Mouse (Mus musculus): ENCODE measurements at regions not wholly inside any gene's neighbourhood (a gene's known extent, or its start where the extent isn't known, plus 50 kb on each side); places are given as distances from the start of the nearest gene placed in this dataset.

DNA sequence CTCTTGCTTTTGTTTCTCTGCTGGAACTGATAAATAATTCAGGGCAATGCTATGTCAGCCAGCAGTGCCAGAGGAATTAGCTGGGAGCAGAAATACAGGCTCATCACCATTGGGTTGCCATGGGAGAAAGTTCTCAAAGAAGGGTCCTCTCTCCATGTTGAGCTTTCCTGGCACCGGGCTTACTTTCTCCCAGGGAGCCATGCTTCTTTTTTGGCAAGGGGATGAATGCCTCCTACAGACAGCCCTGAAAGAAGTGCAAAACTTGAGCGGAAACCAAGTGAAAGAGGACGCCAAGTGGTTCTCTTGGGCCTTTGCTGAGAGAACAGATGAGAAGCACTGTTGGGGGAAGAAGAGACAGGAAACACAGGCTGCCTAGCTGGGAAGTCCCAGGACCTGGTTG lies 102.2 kb upstream of the Lifr start:
- Histone ChIP-seq H3K27me3 (ENCODE audit: control insufficient read depth, insufficient read depth, low read length) (no peaks in the 10 kb centered on the region; the same call in 1 of the 2 replicates), H3K27ac (ENCODE audit: insufficient read depth, low read depth, low read length) (no peak overlapping the region), H3K36me3 (ENCODE audit: control insufficient read depth, insufficient read depth, low read length) (no peaks in the 10 kb centered on the region), H3K4me3 (ENCODE audit: low read depth, low read length) (no peak overlapping the region), H3K4me1 (ENCODE audit: control insufficient read depth, insufficient read depth, insufficient read length, low read length) (no peaks in the 10 kb centered on the region)
- TF ChIP-seq CTCF (IDR thresholded peaks at IDR 0.05; ENCODE audit: extremely low read depth, insufficient read length, insufficient replicate concordance, low read depth, low read length) (no peak), POLR2A (IDR thresholded peaks at IDR 0.05; ENCODE audit: low read depth, low read length) (no peak)
- 76% methylated on average over 3 of the region's 3 CpGs for WGBS

DNA sequence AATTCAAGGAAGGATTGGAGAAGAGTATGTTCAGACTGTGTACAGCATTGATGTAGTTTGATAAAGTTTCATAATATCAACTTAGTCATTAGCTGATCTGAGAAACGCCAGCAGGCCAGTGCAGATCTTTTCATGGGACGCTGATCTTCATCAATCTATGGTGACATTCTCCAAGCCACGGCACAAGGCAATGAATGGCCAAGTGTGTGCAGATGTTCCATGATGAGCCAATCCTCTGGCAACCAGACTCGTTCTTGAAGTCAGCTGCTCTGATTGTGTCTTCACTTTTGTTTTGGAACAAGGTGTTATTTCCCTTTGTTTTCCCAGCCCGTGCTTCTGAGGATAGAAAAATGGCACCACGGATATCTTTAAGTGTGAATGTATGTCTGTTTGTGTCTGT lies 101.3 kb upstream of the Lifr start:
- WGBS, result 76% methylated on average over 6 of the region's 6 CpGs
- TF ChIP-seq CTCF (IDR thresholded peaks at IDR 0.05; ENCODE audit: extremely low read depth, insufficient read length, insufficient replicate concordance, low read depth, low read length), result no peak
- no peak for TF ChIP-seq POLR2A (IDR thresholded peaks at IDR 0.05; ENCODE audit: low read depth, low read length)
- H3K4me3 ChIP-seq (ENCODE audit: low read depth, low read length), result no peak overlapping the region
- H3K4me1 ChIP-seq (ENCODE audit: control insufficient read depth, insufficient read depth, insufficient read length, low read length), result no peaks in the 10 kb centered on the region
- no peaks in the 10 kb centered on the region; the same call in 1 of the 2 replicates for H3K27me3 ChIP-seq (ENCODE audit: control insufficient read depth, insufficient read depth, low read length)
- H3K36me3 ChIP-seq (ENCODE audit: control insufficient read depth, insufficient read depth, low read length), result no peaks in the 10 kb centered on the region
- H3K27ac ChIP-seq (ENCODE audit: insufficient read depth, low read depth, low read length), result no peak overlapping the region

DNA sequence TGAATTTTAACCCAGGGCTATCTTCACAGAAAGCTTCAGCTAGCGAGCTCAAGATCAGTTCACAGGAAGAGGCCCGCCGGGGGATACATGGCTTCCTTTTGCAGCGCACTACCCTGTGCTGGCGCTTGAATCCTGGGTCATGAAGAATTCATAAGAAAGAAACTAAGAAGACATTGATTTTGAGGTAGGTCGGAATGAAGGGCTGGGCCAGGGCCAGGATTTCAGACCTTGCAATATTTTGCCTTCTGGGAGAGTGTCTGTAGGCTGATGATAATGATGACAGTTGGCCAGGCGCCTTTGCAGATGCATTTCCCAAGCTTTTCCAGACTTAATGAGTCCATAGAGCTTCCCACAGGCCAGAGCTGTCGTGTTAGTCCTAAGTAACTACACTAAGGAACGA lies 97.2 kb upstream of the Lifr start:
- TF ChIP-seq POLR2A (IDR thresholded peaks at IDR 0.05; ENCODE audit: low read depth, low read length), result no peak
- no peak overlapping the region for H3K27ac ChIP-seq (ENCODE audit: insufficient read depth, low read depth, low read length)
- 80% methylated on average over 9 of the region's 9 CpGs for WGBS
- no peaks in the 10 kb centered on the region; the same call in 1 of the 2 replicates for H3K27me3 ChIP-seq (ENCODE audit: control insufficient read depth, insufficient read depth, low read length)
- H3K36me3 ChIP-seq (ENCODE audit: control insufficient read depth, insufficient read depth, low read length), result no peaks in the 10 kb centered on the region
- H3K4me1 ChIP-seq (ENCODE audit: control insufficient read depth, insufficient read depth, insufficient read length, low read length), result no peaks in the 10 kb centered on the region
- no peak overlapping the region for H3K4me3 ChIP-seq (ENCODE audit: low read depth, low read length)

DNA sequence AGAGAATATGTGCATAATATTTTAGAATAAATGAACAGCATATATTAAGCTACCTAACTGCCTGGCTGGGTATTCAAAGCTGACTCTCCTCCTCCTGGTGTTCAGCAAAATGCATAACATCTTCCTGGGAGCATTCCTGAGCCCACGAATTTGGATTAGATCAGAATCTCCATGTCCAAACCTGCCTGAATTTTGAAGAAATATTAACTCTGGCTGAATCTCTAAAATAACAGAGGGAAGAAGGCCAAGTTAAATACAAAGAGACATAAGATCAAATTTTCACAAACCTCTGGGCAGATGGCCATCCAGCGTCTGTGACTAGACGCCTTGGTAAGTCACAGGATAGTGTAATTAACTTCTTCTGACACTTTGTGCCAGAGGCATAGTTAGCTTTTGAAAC lies 95.2 kb upstream of the Lifr start:
- no peak for TF ChIP-seq POLR2A (IDR thresholded peaks at IDR 0.05; ENCODE audit: low read depth, low read length)
- TF ChIP-seq CTCF (IDR thresholded peaks at IDR 0.05; ENCODE audit: extremely low read depth, insufficient read length, insufficient replicate concordance, low read depth, low read length), result no peak
- no peaks in the 10 kb centered on the region for H3K4me1 ChIP-seq (ENCODE audit: control insufficient read depth, insufficient read depth, insufficient read length, low read length)
- no peaks in the 10 kb centered on the region for H3K36me3 ChIP-seq (ENCODE audit: control insufficient read depth, insufficient read depth, low read length)
- no peaks in the 10 kb centered on the region; the same call in 1 of the 2 replicates for H3K27me3 ChIP-seq (ENCODE audit: control insufficient read depth, insufficient read depth, low read length)
- H3K27ac ChIP-seq (ENCODE audit: insufficient read depth, low read depth, low read length), result no peak overlapping the region
- 71% methylated on average over 3 of the region's 3 CpGs for WGBS
- H3K4me3 ChIP-seq (ENCODE audit: low read depth, low read length), result no peak overlapping the region

DNA sequence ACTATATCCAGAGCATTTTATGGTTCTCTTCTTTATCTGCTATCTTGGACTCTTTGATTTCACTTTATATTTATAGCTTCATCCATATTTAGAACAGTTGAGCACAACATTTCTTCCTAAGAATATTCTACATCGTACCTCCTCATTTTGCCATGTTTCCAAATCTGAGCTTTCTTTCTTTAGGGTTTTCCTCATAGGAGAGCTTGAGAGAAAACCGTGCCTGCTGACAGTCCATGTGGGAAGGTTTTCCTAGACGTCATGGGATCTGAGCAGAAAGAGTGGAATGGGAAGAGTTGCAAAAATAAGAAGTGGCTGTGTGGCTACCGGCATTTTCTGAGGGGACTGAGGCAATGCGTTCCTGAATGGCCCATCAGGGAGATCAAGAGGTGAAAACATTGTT lies 92.5 kb upstream of the Lifr start:
- Histone ChIP-seq H3K27me3 (ENCODE audit: control insufficient read depth, insufficient read depth, low read length) (no peaks in the 10 kb centered on the region; the same call in 1 of the 2 replicates), H3K4me3 (ENCODE audit: low read depth, low read length) (no peak overlapping the region), H3K27ac (ENCODE audit: insufficient read depth, low read depth, low read length) (no peak overlapping the region), H3K4me1 (ENCODE audit: control insufficient read depth, insufficient read depth, insufficient read length, low read length) (no peaks in the 10 kb centered on the region), H3K36me3 (ENCODE audit: control insufficient read depth, insufficient read depth, low read length) (no peaks in the 10 kb centered on the region)
- TF ChIP-seq CTCF (IDR thresholded peaks at IDR 0.05; ENCODE audit: extremely low read depth, insufficient read length, insufficient replicate concordance, low read depth, low read length), result no peak
- no peak for TF ChIP-seq POLR2A (IDR thresholded peaks at IDR 0.05; ENCODE audit: low read depth, low read length)
- WGBS, result 85% methylated on average over 5 of the region's 5 CpGs

DNA sequence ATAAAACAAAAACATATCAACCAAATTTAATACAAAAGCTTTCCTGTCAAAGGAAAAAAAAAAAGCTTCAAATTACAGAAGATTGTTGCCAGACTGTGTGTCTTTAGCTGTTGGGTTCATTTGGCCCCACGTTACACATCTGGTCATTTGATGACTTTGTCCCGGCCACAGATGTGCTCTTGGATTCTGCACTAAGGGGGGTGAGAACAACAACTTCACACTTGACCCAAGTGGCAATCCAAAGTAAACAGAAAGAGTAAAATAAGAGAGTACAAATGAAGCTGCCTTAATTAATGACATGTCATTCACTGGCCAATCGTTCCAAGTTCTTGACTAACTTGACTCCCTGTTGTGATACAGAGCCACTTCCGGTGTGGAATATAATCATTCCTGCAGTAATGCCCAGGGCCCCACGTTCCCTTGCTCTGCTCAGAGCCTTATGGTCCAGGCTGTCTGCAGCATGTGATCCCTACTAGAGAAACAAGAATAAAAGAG lies 91.8 kb upstream of the Lifr start:
- H3K36me3 ChIP-seq (ENCODE audit: control insufficient read depth, insufficient read depth, low read length), result no peaks in the 10 kb centered on the region
- WGBS, result 77% methylated on average over 5 of the region's 5 CpGs
- no peak overlapping the region for H3K27ac ChIP-seq (ENCODE audit: insufficient read depth, low read depth, low read length)
- no peak overlapping the region for H3K4me3 ChIP-seq (ENCODE audit: low read depth, low read length)
- H3K4me1 ChIP-seq (ENCODE audit: control insufficient read depth, insufficient read depth, insufficient read length, low read length), result no peaks in the 10 kb centered on the region
- TF ChIP-seq CTCF (IDR thresholded peaks at IDR 0.05; ENCODE audit: extremely low read depth, insufficient read length, insufficient replicate concordance, low read depth, low read length) (no peak), POLR2A (IDR thresholded peaks at IDR 0.05; ENCODE audit: low read depth, low read length) (no peak)
- H3K27me3 ChIP-seq (ENCODE audit: control insufficient read depth, insufficient read depth, low read length), result no peaks in the 10 kb centered on the region

DNA sequence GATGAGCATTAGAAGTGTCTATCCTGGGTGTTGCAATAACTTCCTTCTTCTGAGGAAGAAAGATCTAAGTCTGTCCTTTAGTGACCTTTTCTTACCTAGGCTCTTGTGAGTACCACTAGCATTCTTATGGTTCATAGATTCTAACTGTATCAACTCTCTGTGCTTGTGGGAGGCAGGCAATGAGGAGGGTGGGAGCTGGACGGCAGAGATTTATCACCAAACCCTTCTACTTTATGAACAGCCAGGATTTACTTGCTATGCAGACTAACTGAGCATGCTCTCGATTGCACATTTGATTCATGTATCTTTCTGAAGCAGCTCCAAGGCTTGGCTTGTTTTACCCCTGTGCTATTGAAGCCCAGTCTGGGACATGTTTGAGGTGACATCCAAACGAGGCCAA lies 90.7 kb upstream of the Lifr start:
- H3K27me3 ChIP-seq (ENCODE audit: control insufficient read depth, insufficient read depth, low read length), result no peaks in the 10 kb centered on the region
- no peak overlapping the region for H3K27ac ChIP-seq (ENCODE audit: insufficient read depth, low read depth, low read length)
- TF ChIP-seq POLR2A (IDR thresholded peaks at IDR 0.05; ENCODE audit: low read depth, low read length) (no peak), CTCF (IDR thresholded peaks at IDR 0.05; ENCODE audit: extremely low read depth, insufficient read length, insufficient replicate concordance, low read depth, low read length) (no peak)
- H3K4me3 ChIP-seq (ENCODE audit: low read depth, low read length), result no peak overlapping the region
- no peaks in the 10 kb centered on the region for H3K4me1 ChIP-seq (ENCODE audit: control insufficient read depth, insufficient read depth, insufficient read length, low read length)
- 80% methylated on average over 3 of the region's 3 CpGs for WGBS
- H3K36me3 ChIP-seq (ENCODE audit: control insufficient read depth, insufficient read depth, low read length), result no peaks in the 10 kb centered on the region

DNA sequence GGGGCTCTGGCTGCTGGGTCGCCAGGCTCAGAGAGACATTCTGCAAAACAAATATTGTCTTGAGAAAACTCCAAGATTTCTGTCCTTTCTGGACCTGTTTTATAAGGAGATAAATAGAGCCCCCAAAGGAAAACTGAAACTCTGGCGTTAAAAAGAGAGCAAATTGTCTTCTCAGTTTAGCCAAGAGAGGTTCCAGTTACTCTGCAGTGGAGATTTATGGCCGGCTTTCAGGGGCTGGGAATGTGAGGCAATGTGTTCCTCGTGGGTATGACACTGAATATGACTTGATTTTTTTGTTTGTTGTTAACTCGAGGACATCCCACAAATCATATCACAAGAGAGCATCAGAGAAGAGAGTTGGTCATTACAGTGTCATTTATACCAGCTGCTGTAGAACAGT lies 88.2 kb upstream of the Lifr start:
- WGBS, result 39% methylated on average over 5 of the region's 5 CpGs
- Histone ChIP-seq H3K27ac (ENCODE audit: insufficient read depth, low read depth, low read length) (no peak overlapping the region), H3K36me3 (ENCODE audit: control insufficient read depth, insufficient read depth, low read length) (no peaks in the 10 kb centered on the region), H3K27me3 (ENCODE audit: control insufficient read depth, insufficient read depth, low read length) (peaks cover 2% of the 10 kb centered on the region; the same call in 1 of the 2 replicates), H3K4me1 (ENCODE audit: control insufficient read depth, insufficient read depth, insufficient read length, low read length) (no peaks in the 10 kb centered on the region), H3K4me3 (ENCODE audit: low read depth, low read length) (no peak overlapping the region)
- TF ChIP-seq CTCF (IDR thresholded peaks at IDR 0.05; ENCODE audit: extremely low read depth, insufficient read length, insufficient replicate concordance, low read depth, low read length) (no peak), POLR2A (IDR thresholded peaks at IDR 0.05; ENCODE audit: low read depth, low read length) (no peak)
